ENCODE assay signal across 10 mouse cellular contexts in genomic region chr11:93821533-93821932, GRCm38 (mm10).
DNase-seq lines count a peak whose midpoint lies in the region; ATAC-seq lines count a peak whose summit lies in the region.
"Had no signal": no experiment of that assay in that cellular context is flagged by ENCODE, and none has a peak within 500 bp of the region (broad histone marks: within the 10 kb centered on the region; RNA-seq: fewer than 3 reads in every experiment).

No protein-coding gene starts in this region.

- WGBS in liver, embryonic 16.5 days (ENCODE audit: insufficient replicate concordance): 5% methylated on average over 2 of the region's 2 CpGs

- H3K9ac ChIP-seq in liver, embryonic 16.5 days (ENCODE audit: low read depth, low read length): no peak overlapping the region

- H3K4me2 ChIP-seq in liver, embryonic 16.5 days (ENCODE audit: low read depth, low read length): no peak overlapping the region

- H3K4me1 ChIP-seq in liver, embryonic 16.5 days (ENCODE audit: control insufficient read depth, low read depth, low read length): no peaks in the 10 kb centered on the region

- ATAC-seq in liver, embryonic 16.5 days (ENCODE audit: low read depth): peak; percentile 69
- ATAC-seq in erythroblast, adult 5-6 weeks (replicated peaks; ENCODE audit: low FRiP score, poor library complexity, severe bottlenecking): no peak

- H3K36me3 ChIP-seq in liver, embryonic 16.5 days (ENCODE audit: control insufficient read depth, insufficient read depth): no peaks in the 10 kb centered on the region

- no peaks in the 10 kb centered on the region for H3K9me3 ChIP-seq in liver, embryonic 16.5 days (replicated peaks; ENCODE audit: control insufficient read depth, low read length)

- H3K27ac ChIP-seq in liver, embryonic 16.5 days (ENCODE audit: low read length): 0 out of 2 replicates have a peak overlapping the region, but pooled peaks have one; percentile 7

- H3K27me3 ChIP-seq in liver, embryonic 16.5 days (ENCODE audit: control insufficient read depth, insufficient read depth, low read depth, low read length): no peaks in the 10 kb centered on the region

- DNase-seq in embryo, embryonic 11 days: peak; percentile 19
- no peak for DNase-seq in embryo, embryonic 9.5 days (ENCODE audit: extremely low spot score)
- DNase-seq in lung, adult 18-20 months: peak; percentile 26 to 28
- no peak for DNase-seq in lung, postnatal 14 days
- peak; percentile 29 for DNase-seq in skeletal muscle tissue, adult 2 months (ENCODE audit: low read depth, low spot score)
- DNase-seq in ovary, adult 18-20 months (ENCODE audit: low spot score): no peak
- DNase-seq: gastrocnemius, postnatal 14 days; thymus, adult 18-20 months had no signal

- no peak overlapping the region for H3K4me3 ChIP-seq in liver, embryonic 16.5 days (ENCODE audit: low read depth, low read length)

Comparison
In these comparisons a context has a peak if more than half of its experiments do, and no peak if none do; other contexts are left out.
1. DNase-seq: peak in embryo, embryonic 11 days (single experiment), lung, adult 18-20 months (2 of 2) and skeletal muscle tissue, adult 2 months (single experiment); none in embryo, embryonic 9.5 days (single experiment), lung, postnatal 14 days (single experiment) and ovary, adult 18-20 months (single experiment).